Mouse (Mus musculus) frontal cortex, postnatal 25 days (tissue): ENCODE results near the gene Armc5.

ENCODE experiments used
- DNase-seq, 2 experiments: peaks; one replicate each; pipeline ENCODE4 v3.0.0; 2022; ENCODE audit warnings: low spot score in 2 of 2

Armc5 gene

GRCm38 (mm10) chr7:128246496-128247391 lies 9.6 kb downstream of the Armc5 start, which contains the start of gene Tgfb1i1:
TSS of gene Tgfb1i1 (plus strand) at chr7:128246812.
- DNase-seq: peak; percentile 24 to 35

GRCm38 (mm10) chr7:128247443-128247842 lies 10.3 kb downstream of the Armc5 start:
- DNase-seq: peak; percentile 78 to 83

- DNase-seq: no peak
Measured at GRCm38 (mm10) chr7:128248081-128249042, 11.2 kb downstream of the Armc5 start.

GRCm38 (mm10) chr7:128249998-128250397 lies 12.9 kb downstream of the Armc5 start:
- no peak for DNase-seq

- DNase-seq: no peak
Measured at GRCm38 (mm10) chr7:128251946-128252345, 14.8 kb downstream of the Armc5 start.

- peak; percentile 43 to 45 for DNase-seq
Measured at GRCm38 (mm10) chr7:128252609-128253008, 15.5 kb downstream of the Armc5 start.

- no peak for DNase-seq
Measured at GRCm38 (mm10) chr7:128254978-128255377, 17.8 kb downstream of the Armc5 start.

GRCm38 (mm10) chr7:128255757-128256156 lies 18.6 kb downstream of the Armc5 start:
- no peak for DNase-seq

GRCm38 (mm10) chr7:128256783-128257334 lies 19.7 kb downstream of the Armc5 start:
- DNase-seq: no peak

- no peak for DNase-seq
Measured at GRCm38 (mm10) chr7:128265411-128265810, 28.3 kb downstream of the Armc5 start, which contains the start of gene Slc5a2. TSS of gene Slc5a2 (plus strand) at chr7:128265657.

- DNase-seq: no peak
Measured at GRCm38 (mm10) chr7:128266056-128266455, 28.9 kb downstream of the Armc5 start.

GRCm38 (mm10) chr7:128267391-128267790 lies 30.2 kb downstream of the Armc5 start:
- DNase-seq: no peak

GRCm38 (mm10) chr7:128267813-128268212 lies 30.7 kb downstream of the Armc5 start:
- DNase-seq: no peak

- no peak for DNase-seq
Measured at GRCm38 (mm10) chr7:128270431-128270850, 33.3 kb downstream of the Armc5 start.

- DNase-seq: no peak
Measured at GRCm38 (mm10) chr7:128271496-128271895, 34.4 kb downstream of the Armc5 start.

- no peak for DNase-seq
Measured at GRCm38 (mm10) chr7:128276051-128276450, 38.9 kb downstream of the Armc5 start.

- no peak for DNase-seq
Measured at GRCm38 (mm10) chr7:128279750-128280149, 42.6 kb downstream of the Armc5 start.

- no peak for DNase-seq
Measured at GRCm38 (mm10) chr7:128281765-128282164, 44.6 kb downstream of the Armc5 start.

- no peak for DNase-seq
Measured at GRCm38 (mm10) chr7:128282532-128283244, 45.5 kb downstream of the Armc5 start.

- DNase-seq: no peak
Measured at GRCm38 (mm10) chr7:128284047-128284446, 46.9 kb downstream of the Armc5 start.

GRCm38 (mm10) chr7:128285060-128285459 lies 47.9 kb downstream of the Armc5 start:
- no peak for DNase-seq
